Mouse (Mus musculus): ENCODE results near the gene Pick1. TPM values are rescaled to one million over a fixed set of nuclear protein-coding genes. Genes with fewer than 3 reads are reported as not detected.

The Pick1 gene
- polyA plus RNA-seq, 1 experiment = 76.8 TPM

GRCm38 (mm10) chr15:79235268-79235667 is 6.3 kb downstream of the Pick1 start:
- no peaks in the 10 kb centered on the region for H3K27me3 ChIP-seq (ENCODE audit: control insufficient read depth, insufficient read depth, low read length)
- H3K36me3 ChIP-seq (ENCODE audit: control insufficient read depth, insufficient read depth, low read length) = peaks cover 3% of the 10 kb centered on the region
- peaks cover 3% of the 10 kb centered on the region; the same call in 1 of the 2 replicates for H3K4me1 ChIP-seq (ENCODE audit: control insufficient read depth, insufficient read depth, low read length)

DNA sequence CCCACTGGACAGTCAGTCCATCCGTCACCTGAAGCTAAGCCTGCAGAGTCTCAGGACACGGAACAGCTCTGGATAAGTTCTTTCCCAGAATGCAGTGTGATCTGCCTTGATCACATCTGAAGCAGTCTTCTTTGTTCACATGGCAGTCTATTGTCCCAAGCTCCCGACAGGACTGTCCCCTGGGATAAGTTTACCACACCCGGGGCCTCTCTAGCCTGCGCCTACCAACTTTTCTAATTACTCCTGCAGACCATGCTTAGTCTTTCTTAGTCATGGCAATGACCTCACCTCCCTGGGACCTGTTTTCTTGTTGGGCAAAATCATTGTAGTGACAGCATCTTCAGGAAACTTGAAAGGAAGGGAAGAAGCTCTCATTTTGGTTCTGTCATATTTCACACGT is 9.1 kb downstream of the Pick1 start:
- H3K36me3 ChIP-seq (ENCODE audit: control insufficient read depth, insufficient read depth, low read length) = no peaks in the 10 kb centered on the region; the same call in none of the 2 replicates
- no peak overlapping the region for H3K4me3 ChIP-seq (ENCODE audit: control insufficient read depth, low read depth, low read length)
- no peaks in the 10 kb centered on the region for H3K4me1 ChIP-seq (ENCODE audit: control insufficient read depth, insufficient read depth, low read length)
- H3K27me3 ChIP-seq (ENCODE audit: control insufficient read depth, insufficient read depth, low read length) = no peaks in the 10 kb centered on the region
- TF ChIP-seq CTCF (IDR thresholded peaks at IDR 0.05; ENCODE audit: control insufficient read depth, insufficient read depth, insufficient replicate concordance, low read depth, low read length) (no peak), POLR2A (IDR thresholded peaks at IDR 0.05; ENCODE audit: control insufficient read depth, low read depth, low read length) (no peak)
- no peak overlapping the region for H3K27ac ChIP-seq (ENCODE audit: control insufficient read depth, insufficient read depth, low read depth, low read length)

More at GRCm38 (mm10) chr15:79235268-79235667, 6.3 kb downstream of the Pick1 start:
- TF ChIP-seq CTCF (IDR thresholded peaks at IDR 0.05; ENCODE audit: control insufficient read depth, insufficient read depth, insufficient replicate concordance, low read depth, low read length) (no peak), POLR2A (IDR thresholded peaks at IDR 0.05; ENCODE audit: control insufficient read depth, low read depth, low read length) (no peak)
- H3K27ac ChIP-seq (ENCODE audit: control insufficient read depth, insufficient read depth, low read depth, low read length) = no peak overlapping the region
- H3K4me3 ChIP-seq (ENCODE audit: control insufficient read depth, low read depth, low read length) = no peak overlapping the region

DNA sequence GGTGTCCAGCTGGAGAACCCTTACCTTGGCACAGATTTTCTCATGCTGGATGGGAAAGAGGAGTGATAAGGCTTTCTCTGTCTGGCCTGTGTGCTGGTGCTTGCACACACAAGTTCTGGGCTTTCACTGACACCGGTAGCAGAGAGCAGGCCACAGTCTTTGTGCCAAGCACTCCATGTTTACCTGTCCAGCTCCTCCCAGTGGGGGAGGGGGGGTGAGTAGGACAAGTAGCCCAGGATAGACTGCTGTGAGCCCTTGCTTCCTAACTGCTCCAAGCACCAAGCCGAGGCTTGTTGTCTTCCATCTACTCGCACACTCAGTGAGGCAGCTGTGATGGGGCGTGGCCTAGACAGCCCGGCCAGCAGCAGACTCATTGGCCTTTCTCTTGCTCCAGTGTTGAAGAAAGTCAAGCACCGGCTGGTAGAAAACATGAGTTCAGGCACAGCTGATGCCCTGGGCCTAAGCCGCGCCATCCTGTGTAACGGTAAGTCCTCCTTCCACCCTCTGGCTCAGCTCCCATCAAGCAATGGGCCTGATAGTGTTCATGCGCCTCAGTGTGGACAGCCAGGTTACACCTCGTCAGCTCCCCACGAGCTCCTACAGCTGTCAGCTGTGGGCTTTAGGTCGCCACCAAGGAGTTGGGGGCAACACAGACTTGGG is 13.7 kb downstream of the Pick1 start:
- H3K4me3 ChIP-seq (ENCODE audit: control insufficient read depth, low read depth, low read length) = no peak overlapping the region
- no peaks in the 10 kb centered on the region for H3K4me1 ChIP-seq (ENCODE audit: control insufficient read depth, insufficient read depth, low read length)
- H3K27ac ChIP-seq (ENCODE audit: control insufficient read depth, insufficient read depth, low read depth, low read length) = no peak overlapping the region
- peaks cover 5% of the 10 kb centered on the region for H3K36me3 ChIP-seq (ENCODE audit: control insufficient read depth, insufficient read depth, low read length)
- no peaks in the 10 kb centered on the region for H3K27me3 ChIP-seq (ENCODE audit: control insufficient read depth, insufficient read depth, low read length)
- TF ChIP-seq CTCF (IDR thresholded peaks at IDR 0.05; ENCODE audit: control insufficient read depth, insufficient read depth, insufficient replicate concordance, low read depth, low read length) (no peak), POLR2A (IDR thresholded peaks at IDR 0.05; ENCODE audit: control insufficient read depth, low read depth, low read length) (no peak)

DNA sequence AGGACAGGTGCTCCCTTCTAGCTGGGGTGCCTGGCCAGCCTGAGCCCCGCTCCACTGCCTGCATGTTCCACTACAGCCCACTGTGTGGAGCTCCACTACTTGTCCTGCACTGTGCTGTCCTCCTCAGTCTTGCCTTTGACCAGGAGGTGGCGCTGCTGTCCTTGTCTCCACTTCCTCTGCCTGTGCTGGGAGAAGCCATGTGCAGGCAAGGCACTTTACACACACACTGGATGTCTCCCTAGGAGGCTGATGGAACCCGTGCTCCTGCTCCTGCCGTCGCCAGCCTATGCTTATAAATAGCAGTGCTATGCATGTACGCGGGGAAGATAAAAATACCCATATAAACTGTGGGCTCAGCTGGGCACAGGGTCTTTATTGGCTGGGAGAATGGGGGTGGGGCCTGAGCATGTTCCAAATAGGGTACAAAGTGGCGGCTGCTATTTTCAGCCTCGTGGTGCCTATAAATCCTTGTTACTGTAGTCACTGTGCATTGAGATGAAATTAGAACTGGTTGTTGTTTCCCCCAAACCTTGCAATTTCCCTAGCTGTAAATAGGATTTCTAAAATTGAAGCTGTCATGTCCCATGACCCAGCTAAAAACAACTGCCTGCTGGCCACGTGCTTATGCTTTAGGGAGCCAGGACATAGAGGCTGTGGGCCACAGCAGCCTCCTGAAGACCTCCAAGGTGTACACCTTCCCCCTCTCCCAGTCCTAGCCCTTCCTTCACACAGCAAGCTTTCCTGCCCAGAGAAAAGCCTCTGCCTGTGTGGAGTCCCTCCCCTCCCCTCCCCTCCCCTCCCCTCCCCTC is 14.5 kb downstream of the Pick1 start:
- no peaks in the 10 kb centered on the region for H3K4me1 ChIP-seq (ENCODE audit: control insufficient read depth, insufficient read depth, low read length)
- no peak for TF ChIP-seq POLR2A (IDR thresholded peaks at IDR 0.05; ENCODE audit: control insufficient read depth, low read depth, low read length)
- TF ChIP-seq CTCF (IDR thresholded peaks at IDR 0.05; ENCODE audit: control insufficient read depth, insufficient read depth, insufficient replicate concordance, low read depth, low read length) = peak; percentile 99
- H3K36me3 ChIP-seq (ENCODE audit: control insufficient read depth, insufficient read depth, low read length) = peaks cover 5% of the 10 kb centered on the region

GRCm38 (mm10) chr15:79244071-79244893 is 15.3 kb downstream of the Pick1 start:
- no peaks in the 10 kb centered on the region for H3K27me3 ChIP-seq (ENCODE audit: control insufficient read depth, insufficient read depth, low read length)
- TF ChIP-seq CTCF (IDR thresholded peaks at IDR 0.05; ENCODE audit: control insufficient read depth, insufficient read depth, insufficient replicate concordance, low read depth, low read length) = no peak
- no peak for TF ChIP-seq POLR2A (IDR thresholded peaks at IDR 0.05; ENCODE audit: control insufficient read depth, low read depth, low read length)
- no peak overlapping the region for H3K4me3 ChIP-seq (ENCODE audit: control insufficient read depth, low read depth, low read length)
- H3K4me1 ChIP-seq (ENCODE audit: control insufficient read depth, insufficient read depth, low read length) = no peaks in the 10 kb centered on the region
- H3K27ac ChIP-seq (ENCODE audit: control insufficient read depth, insufficient read depth, low read depth, low read length) = no peak overlapping the region
- H3K36me3 ChIP-seq (ENCODE audit: control insufficient read depth, insufficient read depth, low read length) = peaks cover 5% of the 10 kb centered on the region

More for the DNA sequence above, 14.5 kb downstream of the Pick1 start:
- no peak overlapping the region for H3K4me3 ChIP-seq (ENCODE audit: control insufficient read depth, low read depth, low read length)
- no peak overlapping the region for H3K27ac ChIP-seq (ENCODE audit: control insufficient read depth, insufficient read depth, low read depth, low read length)
- no peaks in the 10 kb centered on the region for H3K27me3 ChIP-seq (ENCODE audit: control insufficient read depth, insufficient read depth, low read length)

DNA sequence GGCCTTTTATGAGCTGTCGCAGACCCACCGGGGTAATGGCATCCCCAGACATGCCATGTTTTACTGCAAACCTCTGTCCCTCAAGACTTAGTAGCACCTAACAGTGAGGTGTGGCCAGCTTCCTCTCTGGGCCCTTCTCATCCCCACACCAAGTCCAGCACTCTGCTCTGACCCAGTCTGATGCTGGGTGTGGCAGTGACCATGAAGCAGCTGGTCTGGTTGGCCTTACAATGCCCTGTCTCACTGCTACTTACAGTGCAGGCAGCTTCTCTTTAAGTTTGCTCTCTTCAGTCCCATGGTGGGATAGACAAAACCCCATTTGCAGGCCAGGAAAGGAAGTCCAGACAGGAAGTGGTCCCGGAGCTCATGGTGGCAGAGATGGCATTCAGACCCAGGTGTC is 16.3 kb downstream of the Pick1 start:
- no peak for TF ChIP-seq CTCF (IDR thresholded peaks at IDR 0.05; ENCODE audit: control insufficient read depth, insufficient read depth, insufficient replicate concordance, low read depth, low read length)
- no peak for TF ChIP-seq POLR2A (IDR thresholded peaks at IDR 0.05; ENCODE audit: control insufficient read depth, low read depth, low read length)
- no peaks in the 10 kb centered on the region for H3K27me3 ChIP-seq (ENCODE audit: control insufficient read depth, insufficient read depth, low read length)
- H3K27ac ChIP-seq (ENCODE audit: control insufficient read depth, insufficient read depth, low read depth, low read length) = no peak overlapping the region
- no peaks in the 10 kb centered on the region for H3K4me1 ChIP-seq (ENCODE audit: control insufficient read depth, insufficient read depth, low read length)
- no peak overlapping the region for H3K4me3 ChIP-seq (ENCODE audit: control insufficient read depth, low read depth, low read length)
- peaks cover 5% of the 10 kb centered on the region for H3K36me3 ChIP-seq (ENCODE audit: control insufficient read depth, insufficient read depth, low read length)

DNA sequence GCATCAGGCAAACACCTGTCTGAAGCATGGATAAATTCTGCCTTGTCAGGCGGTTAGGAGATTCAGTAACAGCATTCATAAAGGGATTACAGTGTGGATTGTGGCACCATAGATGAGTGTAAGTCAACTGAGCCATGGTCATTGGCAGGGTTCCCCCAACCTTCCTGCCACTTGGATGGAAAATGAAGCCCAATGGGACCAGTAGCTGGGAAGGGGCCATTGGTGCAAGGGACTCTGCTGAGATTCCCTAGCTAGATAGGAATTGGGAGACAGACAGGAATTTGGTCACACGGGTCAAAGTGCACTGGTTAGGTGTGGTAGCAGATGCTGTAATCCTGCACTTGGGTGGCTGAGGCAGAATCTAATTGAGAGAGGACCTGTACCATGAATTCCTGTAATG is 21.3 kb downstream of the Pick1 start:
- peaks cover 4% of the 10 kb centered on the region for H3K36me3 ChIP-seq (ENCODE audit: control insufficient read depth, insufficient read depth, low read length)
- no peak for TF ChIP-seq POLR2A (IDR thresholded peaks at IDR 0.05; ENCODE audit: control insufficient read depth, low read depth, low read length)
- no peak for TF ChIP-seq CTCF (IDR thresholded peaks at IDR 0.05; ENCODE audit: control insufficient read depth, insufficient read depth, insufficient replicate concordance, low read depth, low read length)
- peaks cover 22% of the 10 kb centered on the region for H3K4me1 ChIP-seq (ENCODE audit: control insufficient read depth, insufficient read depth, low read length)
- H3K27me3 ChIP-seq (ENCODE audit: control insufficient read depth, insufficient read depth, low read length) = no peaks in the 10 kb centered on the region
- no peak overlapping the region for H3K27ac ChIP-seq (ENCODE audit: control insufficient read depth, insufficient read depth, low read depth, low read length)
- H3K4me3 ChIP-seq (ENCODE audit: control insufficient read depth, low read depth, low read length) = no peak overlapping the region

All from testis, adult 2 months (tissue).